Mouse (Mus musculus): ENCODE measurements around the gene Rora.

GRCm38 (mm10) chr9:68795314-68795713 lies 141.7 kb downstream of the Rora start:
- TF ChIP-seq CTCF (IDR thresholded peaks at IDR 0.05; ENCODE audit: control insufficient read depth, insufficient read depth, insufficient replicate concordance, low read depth, low read length) (no peak), POLR2A (IDR thresholded peaks at IDR 0.05; ENCODE audit: control insufficient read depth, low read depth, low read length) (no peak)
